Mouse (Mus musculus): ENCODE measurements at regions not wholly inside any gene's neighbourhood (a gene's known extent, or its start where the extent isn't known, plus 50 kb on each side); places are given as distances from the start of the nearest gene placed in this dataset.

GRCm38 (mm10) chr15:10833866-10834571 lies 118.1 kb upstream of the C1qtnf3 start:
- intact Hi-C loops (cut with DNase I), result no loop called here
- no peak for DNase-seq

DNA sequence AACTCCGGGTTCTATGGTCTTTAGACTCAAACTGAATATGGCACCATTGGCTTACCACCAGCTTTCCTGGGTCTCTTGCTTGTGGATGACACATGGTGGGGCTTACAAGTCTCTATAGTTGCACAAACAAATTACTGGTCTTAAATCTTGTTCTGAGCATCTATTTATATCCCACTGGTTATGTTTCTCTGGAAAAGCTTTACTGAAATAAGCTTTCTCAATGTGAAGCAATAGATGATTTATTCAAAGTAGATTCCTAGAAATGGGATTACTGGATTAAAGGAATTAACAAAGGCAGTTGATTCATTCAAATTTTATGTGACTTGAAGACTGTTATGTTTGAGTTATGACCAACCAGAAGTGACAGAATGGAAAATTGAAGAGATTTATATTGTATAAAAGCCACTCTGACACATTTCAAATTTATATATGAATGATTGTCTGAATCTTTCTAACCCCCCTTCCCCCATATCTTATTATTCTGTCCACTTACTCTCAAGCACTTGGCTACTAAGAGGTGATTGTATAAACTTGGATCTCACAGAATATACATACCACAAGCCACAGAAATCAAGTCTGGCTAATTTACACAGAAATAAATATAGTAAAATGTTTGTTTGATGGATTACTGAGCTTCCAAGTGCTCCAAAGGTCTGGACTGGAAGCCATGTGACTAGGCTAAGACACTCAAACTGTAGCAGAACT lies 113.4 kb upstream of the C1qtnf3 start:
- no peak for DNase-seq
- intact Hi-C loops (cut with DNase I), result no loop called here

DNA sequence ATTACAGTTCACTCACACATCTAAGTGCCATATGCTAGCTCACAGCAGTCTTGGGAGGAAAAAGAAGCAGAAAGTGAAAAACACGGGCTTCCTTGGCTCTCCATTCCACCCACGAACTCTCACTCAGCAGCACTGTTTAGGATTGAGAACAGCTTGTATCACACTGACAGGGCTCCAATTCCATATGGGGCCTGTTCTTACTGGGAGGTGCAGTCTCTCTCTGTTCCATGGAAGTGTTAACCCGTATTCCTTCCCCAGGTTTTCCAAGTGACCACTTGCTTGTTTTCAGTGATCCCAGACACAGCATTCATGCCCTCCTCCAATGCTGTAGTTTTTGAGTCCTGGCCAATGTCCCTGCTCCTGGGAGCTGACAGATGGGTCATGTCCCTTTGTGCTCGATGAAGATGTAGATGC lies 111.5 kb upstream of the C1qtnf3 start:
- intact Hi-C loops (cut with DNase I), result no loop called here
- DNase-seq, result peak; percentile 60

DNA sequence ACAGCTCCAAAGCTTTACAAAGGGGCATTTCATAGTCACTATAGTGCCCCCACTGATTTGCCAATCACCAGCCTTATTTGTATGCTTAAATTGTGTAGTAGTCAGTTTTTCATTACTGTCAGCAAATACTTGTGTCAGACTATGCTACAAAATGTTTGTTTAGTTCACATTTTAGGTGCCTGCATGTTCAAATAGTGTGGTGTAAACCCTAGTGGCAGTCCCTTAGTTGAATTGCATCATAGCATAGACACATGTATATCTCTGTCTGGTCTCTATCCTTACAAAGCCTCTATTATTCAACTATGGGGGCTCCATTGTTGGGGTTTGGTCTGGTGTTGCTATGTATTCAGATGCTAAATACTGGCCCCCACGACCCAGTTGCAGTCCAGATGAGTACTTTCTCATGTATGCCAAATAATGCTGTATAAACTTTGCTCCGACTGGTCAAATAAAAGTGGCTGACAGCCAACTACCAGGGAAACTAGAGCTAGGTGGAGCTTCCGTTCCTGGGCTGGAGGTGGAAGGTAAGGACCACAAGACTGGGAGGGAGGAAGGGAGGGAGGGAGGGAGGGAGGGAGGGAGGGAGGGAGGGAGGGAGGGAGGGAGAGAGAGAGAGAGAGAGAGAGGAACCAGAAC lies 109.0 kb upstream of the C1qtnf3 start:
- DNase-seq, result no peak
- intact Hi-C loops (cut with DNase I), result no loop called here

GRCm38 (mm10) chr15:10846722-10847121 lies 105.4 kb upstream of the C1qtnf3 start:
- DNase-seq, result no peak
- intact Hi-C loops (cut with DNase I), result no loop called here

- no peak for DNase-seq
These were observed 87.9 kb upstream of the C1qtnf3 start for GRCm38 (mm10) chr15:10864004-10864775.

GRCm38 (mm10) chr15:10865109-10865508 lies 87.0 kb upstream of the C1qtnf3 start:
- intact Hi-C loops (cut with DNase I), result loop anchor here (10.0 kb wide), 1 partner anchor 150 kb away; the partner anchor contains the start of gene Rai14
- no peak for DNase-seq

More at GRCm38 (mm10) chr15:10864004-10864775, 87.9 kb upstream of the C1qtnf3 start:
- intact Hi-C loops (cut with DNase I), result loop anchor here (10.0 kb wide), 1 partner anchor 149 kb away; the partner anchor contains the start of gene Rai14

- intact Hi-C loops (cut with DNase I), result loop anchor here (10.0 kb wide), 1 partner anchor 152 kb away; the partner anchor contains the start of gene Rai14
- DNase-seq, result no peak
These were observed 85.3 kb upstream of the C1qtnf3 start for GRCm38 (mm10) chr15:10866794-10867193.

DNA sequence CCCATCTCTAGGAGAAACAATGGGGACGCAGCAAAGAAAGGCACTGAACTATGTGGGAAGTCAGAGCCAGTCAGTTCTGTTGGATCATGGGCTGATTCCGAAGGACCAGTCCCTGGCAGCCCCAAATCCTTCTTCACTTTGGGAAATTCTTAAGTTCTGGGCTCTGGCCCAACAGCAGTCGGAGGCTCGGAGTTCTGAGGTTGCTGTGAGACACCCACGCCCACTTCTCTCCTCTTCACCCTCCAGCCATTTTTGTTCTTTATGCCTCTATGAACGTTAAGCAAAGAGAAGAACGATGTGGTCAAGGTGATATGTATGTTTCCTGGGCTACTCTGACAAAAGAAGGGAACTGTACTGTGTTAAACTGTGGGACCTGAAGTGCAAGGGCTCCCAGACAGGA lies 84.0 kb upstream of the C1qtnf3 start:
- DNase-seq, result no peak

GRCm38 (mm10) chr15:10868716-10869585 lies 83.2 kb upstream of the C1qtnf3 start:
- DNase-seq, result no peak
- intact Hi-C loops (cut with DNase I), result loop anchor here (10.0 kb wide), 1 partner anchor 154 kb away; the partner anchor contains the start of gene Rai14

More for the DNA sequence above, 84.0 kb upstream of the C1qtnf3 start:
- intact Hi-C loops (cut with DNase I), result loop anchor here (10.0 kb wide), 1 partner anchor 153 kb away; the partner anchor contains the start of gene Rai14

DNA sequence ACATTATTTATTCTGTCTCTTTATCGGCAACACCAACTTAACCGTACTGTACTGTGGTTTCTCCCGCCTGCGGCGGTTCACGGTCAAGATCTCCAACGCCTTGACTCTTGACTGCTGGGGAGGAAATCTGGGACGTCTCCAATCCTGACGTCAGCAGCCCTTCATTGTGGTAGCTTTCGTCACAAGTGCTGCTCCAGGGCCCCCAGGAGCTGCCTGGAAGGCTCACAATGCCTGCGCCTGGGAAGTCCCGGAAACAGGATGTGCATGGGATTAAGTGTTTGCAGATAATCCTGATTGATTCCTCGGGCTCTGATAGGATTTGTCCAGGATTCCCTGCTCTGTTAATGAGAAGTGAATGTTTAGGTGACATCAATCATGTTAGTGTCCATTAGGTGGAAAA lies 82.3 kb upstream of the C1qtnf3 start:
- intact Hi-C loops (cut with DNase I), result loop anchor here (10.0 kb wide), 1 partner anchor 155 kb away; the partner anchor contains the start of gene Rai14
- DNase-seq, result no peak

DNA sequence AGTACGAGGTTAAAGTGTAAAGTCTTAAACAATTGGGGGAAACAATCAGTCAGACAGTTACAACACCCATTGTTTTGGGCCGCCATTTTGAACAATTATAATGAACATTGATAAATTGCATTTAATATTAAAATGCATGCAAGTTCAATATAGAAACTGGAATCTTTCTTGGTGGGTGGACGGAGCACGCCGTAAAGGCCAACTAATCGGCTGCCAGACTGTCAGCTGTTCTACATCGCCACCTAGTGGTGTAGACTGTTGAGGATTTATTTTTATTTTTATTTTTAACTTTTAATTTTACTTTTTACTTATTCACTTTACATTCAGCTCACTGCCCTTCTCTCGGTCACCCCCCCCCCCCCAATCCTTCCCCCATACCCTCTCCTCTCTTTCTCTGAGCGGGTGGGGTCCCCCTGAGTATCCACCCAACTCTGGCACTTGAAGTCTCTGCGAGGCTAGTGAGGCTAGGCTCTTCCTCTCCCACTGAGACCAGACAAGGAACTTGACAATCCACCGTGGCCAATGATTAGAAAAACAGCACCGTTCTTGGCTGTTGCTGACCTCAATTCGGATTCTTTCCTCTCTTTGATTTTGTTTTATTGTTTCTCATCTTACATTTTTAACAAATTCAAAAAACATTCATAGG lies 79.7 kb upstream of the C1qtnf3 start:
- peak; percentile 11 for DNase-seq
- intact Hi-C loops (cut with DNase I), result no loop called here

- intact Hi-C loops (cut with DNase I), result no loop called here
These were observed 75.8 kb upstream of the C1qtnf3 start for GRCm38 (mm10) chr15:10876328-10876727.

DNA sequence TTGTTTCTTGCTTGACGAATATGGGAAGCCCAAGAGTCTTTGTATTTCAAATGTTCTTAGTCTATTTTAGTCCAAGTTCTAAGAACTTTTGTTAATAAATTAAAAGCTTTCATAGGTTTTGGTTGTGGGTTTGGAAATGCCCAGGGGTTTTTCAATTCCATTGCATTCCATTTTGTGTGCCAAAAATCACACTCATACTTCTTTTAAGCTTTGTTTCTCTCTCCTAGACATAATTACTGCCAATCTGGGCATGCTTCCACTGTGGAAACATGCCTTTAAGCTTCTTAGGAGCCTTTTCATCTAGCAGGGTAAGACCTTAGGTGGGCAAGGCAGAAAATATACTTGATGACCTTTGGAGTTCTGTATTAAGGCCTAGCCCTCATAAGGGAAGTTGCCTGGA lies 70.4 kb upstream of the C1qtnf3 start:
- no peak for DNase-seq
- intact Hi-C loops (cut with DNase I), result no loop called here

More at GRCm38 (mm10) chr15:10876328-10876727, 75.8 kb upstream of the C1qtnf3 start:
- DNase-seq, result no peak

GRCm38 (mm10) chr15:10887990-10888389 lies 64.1 kb upstream of the C1qtnf3 start:
- DNase-seq, result no peak
- intact Hi-C loops (cut with DNase I), result no loop called here

GRCm38 (mm10) chr15:10890220-10890921 lies 61.8 kb upstream of the C1qtnf3 start:
- peak; percentile 74 for DNase-seq
- intact Hi-C loops (cut with DNase I), result no loop called here

DNA sequence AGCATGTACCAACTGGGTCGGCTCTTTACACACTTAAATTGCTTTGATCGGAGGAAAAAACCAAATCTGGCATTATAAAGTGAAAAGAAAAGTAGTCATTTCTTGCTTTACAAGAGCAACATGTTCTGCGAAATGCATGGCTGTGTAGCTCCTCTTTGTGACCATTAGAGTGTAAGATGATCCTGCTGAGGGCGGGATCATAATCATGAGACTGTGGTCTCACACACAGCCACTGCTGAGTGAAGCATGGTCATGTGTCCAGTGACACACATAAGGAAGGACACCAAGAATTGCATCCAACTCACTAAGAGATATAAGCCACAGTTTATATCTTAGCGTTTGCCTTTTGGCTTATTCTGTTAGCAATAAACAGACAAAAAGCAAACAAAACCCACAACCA lies 53.8 kb upstream of the C1qtnf3 start:
- intact Hi-C loops (cut with DNase I), result no loop called here
- no peak for DNase-seq

DNA sequence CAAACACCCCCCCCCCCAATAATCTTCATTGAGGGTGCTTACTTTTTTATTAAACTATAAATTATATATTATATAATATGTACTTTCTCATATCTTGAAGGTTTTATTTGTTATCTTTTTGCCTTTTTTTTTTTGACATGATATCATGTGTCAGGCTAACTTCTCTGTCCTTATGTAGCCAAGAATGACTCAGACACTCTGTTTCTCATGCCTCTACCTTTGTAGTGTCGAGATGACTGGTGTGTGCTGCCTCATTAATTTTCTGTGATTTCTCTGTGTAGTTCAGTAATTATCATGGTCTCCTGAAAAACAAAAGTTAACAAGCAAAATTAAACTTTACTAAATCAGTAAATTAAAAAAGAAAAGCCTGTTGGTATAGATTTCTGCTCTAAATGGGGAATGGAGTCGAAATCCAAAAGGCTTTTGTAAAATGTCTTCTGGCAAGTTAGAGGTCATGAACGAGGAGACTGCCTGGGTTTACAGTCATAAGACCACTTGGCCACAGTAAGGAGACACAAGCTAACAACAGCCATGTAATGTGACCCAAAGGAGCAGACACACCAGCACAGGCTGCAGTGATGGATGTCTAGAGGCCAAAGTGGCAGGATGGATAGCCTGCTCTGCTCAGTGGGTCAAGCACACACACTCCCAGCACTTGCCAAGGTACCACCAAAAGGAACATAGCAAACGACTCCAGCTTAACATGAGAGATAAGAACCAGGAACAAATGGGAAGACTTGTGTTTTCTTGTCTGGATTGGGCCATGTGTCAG lies 53.2 kb upstream of the C1qtnf3 start:
- intact Hi-C loops (cut with DNase I), result no loop called here
- no peak for DNase-seq

Measured in left cerebral cortex, postnatal 4 days (tissue).